Mouse (Mus musculus): ENCODE measurements around the gene Lypla2. TPM values are rescaled to one million over a fixed set of nuclear protein-coding genes. Genes with fewer than 3 reads are reported as not detected.

Lypla2 gene
- polyA plus RNA-seq, 3 experiments from 2014 or later, result 61.2 to 78.8 (median 65.5) TPM

DNA sequence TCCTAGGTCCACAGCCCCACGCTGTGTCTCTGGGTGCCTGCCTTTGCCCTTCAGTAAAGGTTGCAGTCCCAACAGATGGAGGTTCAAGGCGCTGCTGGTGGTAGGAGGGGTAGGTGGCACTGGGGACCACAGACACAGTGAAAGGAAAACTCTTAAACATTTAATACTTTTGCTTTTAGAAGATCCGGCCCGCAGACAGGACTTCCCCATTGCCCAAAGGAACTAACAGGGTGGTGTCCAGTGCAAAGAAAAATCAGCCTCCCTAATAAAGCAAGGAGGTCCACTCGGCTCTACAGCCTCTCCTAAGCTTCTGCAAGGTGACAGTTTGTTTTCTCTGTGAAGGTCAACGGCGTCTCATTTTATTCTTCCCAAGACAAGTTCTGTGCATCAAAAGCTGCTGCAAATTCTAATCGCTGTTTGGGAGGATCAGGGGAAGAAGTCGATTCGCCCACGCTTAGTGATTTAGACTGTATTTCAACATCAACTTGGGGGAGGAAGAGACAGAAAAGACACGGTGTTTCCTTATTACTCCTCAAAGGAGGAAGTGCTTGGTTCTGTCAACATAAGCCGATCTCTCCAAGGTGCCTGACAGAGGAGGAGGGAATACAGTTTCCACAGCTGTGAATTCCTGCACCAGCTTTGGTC, 53.7 kb downstream of the Lypla2 start:
- no peak for ATAC-seq

Other genes with a start within 250 kb of the Lypla2 start
- not detected for gene Il22ra1, start 244.5 kb downstream of the Lypla2 start, polyA plus RNA-seq (2017; shearing (Covaris generic))
- not detected for gene Myom3, start 212.9 kb downstream of the Lypla2 start, polyA plus RNA-seq (2017; shearing (Covaris generic))
- 100 to 1,000 TPM; 184 to 209 (median 207) TPM for gene Srsf10, start 116.9 kb downstream of the Lypla2 start, polyA plus RNA-seq (2017; shearing (Covaris generic))
- 100 to 1,000 TPM; 177 to 235 (median 211) TPM for gene Pnrc2, start 98.8 kb downstream of the Lypla2 start, polyA plus RNA-seq (2017; shearing (Covaris generic))
- 1 to 10 TPM; 1.9 to 8.0 (median 7.0) TPM for gene Cnr2, start 77.2 kb downstream of the Lypla2 start, polyA plus RNA-seq (2017; shearing (Covaris generic))
- 100 to 1,000 TPM in 1 of 3 experiments, 10 to 100 TPM in 2; 81.7 to 101 (median 98.9) TPM for gene Fuca1, start 51.9 kb downstream of the Lypla2 start, polyA plus RNA-seq (2017; shearing (Covaris generic))
- 10 to 100 TPM; 70.5 to 83.4 (median 77.2) TPM for gene Hmgcl, start 26.2 kb downstream of the Lypla2 start, polyA plus RNA-seq (2017; shearing (Covaris generic))
- gene Gale, start 8.9 kb downstream of the Lypla2 start, polyA plus RNA-seq (2017; shearing (Covaris generic)), result 10 to 100 TPM; 14.2 to 26.3 (median 19.0) TPM
- 10 to 100 TPM in 1 of 3 experiments, 1 to 10 TPM in 2; 8.3 to 16.7 (median 9.8) TPM for gene Pithd1, start 14.6 kb upstream of the Lypla2 start, polyA plus RNA-seq (2017; shearing (Covaris generic))
- 10 to 100 TPM; 47.2 to 77.0 (median 56.2) TPM for gene Eloa, start 49.1 kb upstream of the Lypla2 start, polyA plus RNA-seq (2017; shearing (Covaris generic))
- 1,000 to 10,000 TPM in 2 of 3 experiments, 100 to 1,000 TPM in 1; 855 to 1,337 (median 1,209) TPM for gene Rpl11, start 80.8 kb upstream of the Lypla2 start, polyA plus RNA-seq (2017; shearing (Covaris generic))
- gene Id3, start 170.9 kb upstream of the Lypla2 start, polyA plus RNA-seq (2017; shearing (Covaris generic)), result 100 to 1,000 TPM; 125 to 343 (median 290) TPM
- gene E2f2, start 199.8 kb upstream of the Lypla2 start, polyA plus RNA-seq (2017; shearing (Covaris generic)), result 10 to 100 TPM; 15.0 to 44.4 (median 16.8) TPM
- under 1 TPM in 1 of 3 experiments, not detected in 2; 0.16 TPM for gene Asap3, start 233.7 kb upstream of the Lypla2 start, polyA plus RNA-seq (2017; shearing (Covaris generic))